Mouse (Mus musculus): ENCODE data around the gene Noct.

The Noct gene

GRCm38 (mm10) chr3:51230146-51230835 lies 6.0 kb downstream of the Noct start:
- no peak for DNase-seq (ENCODE audit: extremely low read depth, low read depth, low spot score)

DNA sequence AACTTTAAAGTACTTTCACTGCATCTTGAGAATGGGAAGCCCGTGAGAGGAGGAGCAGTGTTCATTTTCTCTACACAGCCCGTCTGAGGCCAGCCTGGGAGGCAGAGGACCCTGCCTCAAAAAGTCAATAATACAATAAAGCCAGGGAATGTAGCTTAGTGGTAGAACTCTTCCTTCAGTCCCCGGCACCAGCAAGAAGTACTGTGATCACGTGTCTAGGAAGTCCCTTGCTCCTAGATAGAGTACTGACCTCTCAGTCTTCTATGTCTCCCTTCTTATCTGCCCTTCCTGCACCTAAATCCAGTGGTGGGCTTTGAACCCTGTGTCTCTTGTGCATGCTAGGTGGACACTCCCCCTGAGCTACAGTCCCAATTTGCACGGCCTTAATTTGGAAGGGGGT lies 6.6 kb downstream of the Noct start:
- DNase-seq (ENCODE audit: extremely low read depth, low read depth, low spot score) = no peak

DNA sequence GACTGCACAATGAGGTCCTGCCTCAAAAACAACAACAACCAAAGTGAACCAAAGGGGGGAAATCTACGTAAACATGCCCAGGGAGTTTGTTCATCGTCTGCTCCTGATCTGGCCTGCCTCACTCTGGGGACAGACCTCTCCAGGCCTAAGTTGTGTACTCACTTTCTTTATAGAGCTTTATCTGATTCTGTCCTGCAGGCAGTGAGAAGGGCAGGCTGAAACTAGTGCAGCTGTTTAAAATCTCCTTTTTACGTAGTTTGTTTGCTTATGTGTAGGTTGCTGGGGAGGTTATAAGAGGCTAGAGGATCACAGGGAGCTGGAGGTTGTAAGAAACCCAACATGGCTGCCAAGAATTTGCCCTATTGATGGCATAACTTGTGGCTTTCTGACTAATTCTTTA lies 7.3 kb downstream of the Noct start:
- peak; percentile 90 for DNase-seq (ENCODE audit: extremely low read depth, low read depth, low spot score)

- DNase-seq (ENCODE audit: extremely low read depth, low read depth, low spot score) = peak; percentile 59
These were observed 8.1 kb downstream of the Noct start for GRCm38 (mm10) chr3:51232205-51232910.

DNA sequence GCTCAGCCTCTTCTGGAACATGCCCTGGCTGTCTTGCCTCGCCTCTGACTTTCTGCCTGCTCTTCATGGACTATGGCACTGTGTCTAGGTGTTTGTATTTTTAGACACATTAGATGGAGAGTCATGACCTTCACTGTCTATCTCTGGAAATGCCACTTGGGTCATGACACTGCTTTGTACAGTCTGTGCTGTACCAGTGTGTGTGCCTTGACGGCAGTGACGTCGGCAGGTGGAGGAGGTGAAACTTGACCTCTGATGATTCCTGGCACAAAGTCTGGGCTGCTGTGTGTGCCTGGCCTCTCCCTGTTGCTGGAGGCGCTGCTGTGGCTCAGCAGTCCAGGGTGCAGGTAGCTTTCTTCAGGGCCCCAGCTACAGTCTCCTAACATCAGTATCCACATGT lies 9.2 kb downstream of the Noct start:
- no peak for DNase-seq (ENCODE audit: extremely low read depth, low read depth, low spot score)

DNA sequence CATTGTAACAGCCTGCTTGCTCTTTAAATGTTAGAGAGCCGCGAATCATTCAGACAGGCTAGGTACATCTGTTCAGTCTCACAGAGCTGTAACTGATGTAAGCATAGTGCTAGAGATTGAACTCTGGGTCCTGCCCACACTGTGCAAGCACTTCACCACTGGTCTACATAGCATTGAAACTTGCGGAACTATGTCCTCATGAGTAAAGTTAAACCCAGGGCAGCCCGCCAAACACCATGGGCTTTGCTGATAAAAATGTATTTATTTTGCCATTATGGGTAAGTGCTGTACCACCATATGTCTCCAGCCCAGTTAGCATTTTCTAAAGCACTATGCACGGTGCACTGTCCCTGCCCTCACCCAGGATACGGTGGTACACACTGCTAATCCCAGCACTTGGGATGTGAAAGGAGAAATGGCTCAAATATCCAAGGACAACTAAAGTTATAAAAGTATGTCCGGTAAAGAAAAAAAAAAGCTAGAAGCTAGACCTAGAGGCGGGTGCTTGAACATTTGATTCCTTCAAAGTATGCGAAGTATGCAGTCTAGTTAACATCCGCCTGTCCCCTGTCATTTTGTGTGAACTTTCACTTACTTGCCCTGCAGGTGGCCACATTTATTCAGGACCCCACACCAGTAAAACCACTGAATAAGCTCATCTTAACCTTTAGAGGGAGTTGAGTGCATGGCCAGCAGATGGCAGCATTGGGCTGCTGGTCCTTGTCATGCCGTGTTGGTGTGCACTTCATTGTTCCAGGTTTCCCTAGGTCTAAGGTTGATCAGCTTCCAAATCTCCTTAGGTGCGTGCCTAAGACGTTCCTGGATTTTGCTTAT lies 9.9 kb downstream of the Noct start:
- DNase-seq (ENCODE audit: extremely low read depth, low read depth, low spot score) = peak; percentile 96

DNA sequence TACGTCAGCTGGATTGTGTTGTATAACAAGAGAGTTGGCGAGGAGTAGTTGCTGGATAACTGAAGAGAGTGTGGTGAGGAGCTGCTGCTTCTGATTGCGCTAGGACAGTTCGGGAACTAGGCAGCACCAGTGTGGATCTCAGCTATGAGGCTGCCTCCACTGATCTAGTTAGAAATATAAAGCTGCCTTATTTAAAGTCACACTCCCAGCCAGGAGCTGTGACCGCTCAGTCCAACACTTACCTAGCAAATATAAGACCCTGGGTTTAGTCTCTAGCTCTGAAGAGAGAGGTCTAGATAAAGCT lies 10.5 kb downstream of the Noct start:
- DNase-seq (ENCODE audit: extremely low read depth, low read depth, low spot score) = no peak

DNA sequence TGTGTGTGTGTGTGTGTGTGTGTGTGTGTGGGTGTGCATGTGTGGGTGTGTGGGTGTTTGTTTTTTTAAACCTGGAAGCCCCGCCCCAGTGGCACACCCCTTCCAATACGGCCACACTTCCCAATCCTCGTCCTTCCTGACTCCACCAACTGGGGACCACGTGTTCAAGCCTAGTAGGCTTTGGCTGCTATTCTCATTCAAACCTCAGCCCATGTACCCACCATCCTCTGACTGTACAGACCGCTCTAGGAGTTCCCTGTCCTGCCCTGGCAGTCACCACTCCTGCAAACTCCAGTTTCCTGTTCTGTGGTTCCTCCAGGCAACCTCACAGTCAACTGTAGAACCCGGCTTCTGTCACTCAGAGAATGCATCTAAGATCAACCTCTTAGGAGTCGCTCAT lies 14.3 kb downstream of the Noct start:
- no peak for DNase-seq (ENCODE audit: extremely low read depth, low read depth, low spot score)

- DNase-seq (ENCODE audit: extremely low read depth, low read depth, low spot score) = no peak
These were observed 15.3 kb downstream of the Noct start for GRCm38 (mm10) chr3:51239541-51239940.

DNA sequence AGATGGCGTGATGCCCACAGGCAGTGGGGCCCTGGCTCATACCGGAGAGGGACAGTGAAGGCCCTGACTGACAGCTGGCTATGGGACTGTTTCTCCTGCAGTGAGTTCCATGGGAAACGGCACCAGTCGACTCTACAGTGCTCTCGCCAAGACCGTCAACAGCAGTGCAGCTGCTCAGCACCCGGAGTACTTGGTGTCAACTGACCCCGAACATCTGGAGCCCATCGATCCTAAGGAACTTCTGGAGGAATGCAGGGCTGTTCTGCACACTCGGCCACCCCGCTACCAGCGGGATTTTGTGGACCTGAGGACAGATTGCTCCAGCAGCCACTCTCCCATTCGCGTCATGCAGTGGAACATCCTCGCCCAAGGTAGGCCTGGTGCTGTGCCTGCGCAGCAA lies 23.5 kb downstream of the Noct start:
- DNase-seq (ENCODE audit: extremely low read depth, low read depth, low spot score) = no peak

- no peak for DNase-seq (ENCODE audit: extremely low read depth, low read depth, low spot score)
These were observed 24.4 kb downstream of the Noct start for GRCm38 (mm10) chr3:51248600-51248999.

DNA sequence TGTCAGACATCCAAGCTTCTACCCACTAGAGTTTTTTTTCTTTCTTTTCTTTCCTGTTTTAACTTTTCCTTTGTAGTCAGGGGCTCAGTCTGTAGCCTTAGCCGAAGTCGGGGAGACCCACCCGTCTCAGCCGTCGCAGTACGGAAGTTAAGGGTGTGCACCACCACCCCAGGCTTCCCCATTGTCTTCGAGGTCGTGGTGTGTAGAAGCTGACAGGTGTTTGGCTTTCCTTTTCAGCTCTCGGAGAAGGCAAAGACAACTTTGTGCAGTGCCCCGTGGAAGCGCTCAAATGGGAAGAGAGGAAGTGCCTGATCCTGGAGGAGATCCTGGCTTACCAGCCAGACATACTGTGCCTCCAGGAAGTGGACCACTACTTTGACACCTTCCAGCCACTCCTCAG lies 25.2 kb downstream of the Noct start:
- DNase-seq (ENCODE audit: extremely low read depth, low read depth, low spot score) = no peak

- no peak for DNase-seq (ENCODE audit: extremely low read depth, low read depth, low spot score)
These were observed 25.6 kb downstream of the Noct start for GRCm38 (mm10) chr3:51249866-51250265.

- no peak for DNase-seq (ENCODE audit: extremely low read depth, low read depth, low spot score)
These were observed 26.8 kb downstream of the Noct start for GRCm38 (mm10) chr3:51251057-51251456.

DNA sequence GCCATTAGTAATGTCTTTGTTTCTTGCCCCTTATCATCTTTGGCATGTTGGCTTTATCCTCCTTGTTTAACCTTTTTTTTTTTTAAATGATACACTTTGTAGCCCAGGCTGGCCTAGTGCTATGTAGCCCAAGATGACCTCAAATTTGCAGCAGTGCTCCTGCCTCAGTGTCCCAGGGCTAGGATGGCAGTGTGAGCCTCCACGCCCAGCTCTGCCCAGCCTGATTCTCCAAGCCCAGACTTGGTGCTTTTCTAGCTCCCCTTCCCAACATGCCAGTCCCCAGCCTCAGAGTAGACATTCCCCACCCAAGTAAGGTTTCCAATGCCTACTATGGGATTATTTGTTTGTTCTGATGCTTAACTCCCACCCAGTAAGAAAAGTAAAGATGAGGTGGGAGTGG lies 28.0 kb downstream of the Noct start:
- no peak for DNase-seq (ENCODE audit: extremely low read depth, low read depth, low spot score)

- no peak for DNase-seq (ENCODE audit: extremely low read depth, low read depth, low spot score)
These were observed 28.6 kb downstream of the Noct start for GRCm38 (mm10) chr3:51252689-51253402.

DNA sequence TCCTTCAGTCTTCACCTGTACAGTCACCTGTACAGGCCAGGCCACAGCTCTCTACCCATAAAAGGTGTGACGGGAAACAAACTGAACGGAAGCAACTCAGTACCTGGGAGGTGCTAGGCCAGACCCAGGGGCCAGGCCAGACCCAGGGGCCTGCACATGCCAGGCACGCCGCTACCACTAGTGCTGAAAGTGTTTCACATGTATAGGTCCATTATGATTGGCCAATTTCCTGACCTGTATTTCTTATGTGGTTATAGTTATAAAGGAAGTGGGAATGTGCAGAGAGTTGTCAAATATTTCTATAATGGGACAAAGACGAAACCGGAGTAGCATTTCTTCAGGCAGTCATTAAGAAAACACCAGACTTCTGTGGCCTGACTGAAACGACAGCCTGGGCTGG lies 30.5 kb downstream of the Noct start:
- DNase-seq (ENCODE audit: extremely low read depth, low read depth, low spot score) = no peak

DNA sequence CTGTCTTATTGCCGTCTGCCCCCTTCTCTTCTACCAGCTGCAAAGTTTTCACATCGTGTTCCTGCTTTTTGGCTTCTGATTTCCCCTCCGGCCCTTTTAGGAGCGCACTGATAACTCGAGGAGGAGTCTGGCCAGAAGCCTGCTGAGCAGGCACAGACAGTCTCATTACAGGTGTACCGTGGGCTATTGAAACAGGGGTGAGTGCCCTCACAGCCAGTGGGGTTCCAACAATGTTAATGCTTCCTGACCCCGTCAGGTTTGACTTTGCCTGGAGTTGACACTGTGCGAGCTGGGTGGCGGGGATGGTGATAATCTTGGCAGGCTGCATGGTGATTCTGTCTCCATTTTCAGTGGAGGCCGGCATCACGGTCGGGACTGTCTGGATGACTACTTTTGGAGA lies 32.2 kb downstream of the Noct start:
- DNase-seq (ENCODE audit: extremely low read depth, low read depth, low spot score) = no peak

DNA sequence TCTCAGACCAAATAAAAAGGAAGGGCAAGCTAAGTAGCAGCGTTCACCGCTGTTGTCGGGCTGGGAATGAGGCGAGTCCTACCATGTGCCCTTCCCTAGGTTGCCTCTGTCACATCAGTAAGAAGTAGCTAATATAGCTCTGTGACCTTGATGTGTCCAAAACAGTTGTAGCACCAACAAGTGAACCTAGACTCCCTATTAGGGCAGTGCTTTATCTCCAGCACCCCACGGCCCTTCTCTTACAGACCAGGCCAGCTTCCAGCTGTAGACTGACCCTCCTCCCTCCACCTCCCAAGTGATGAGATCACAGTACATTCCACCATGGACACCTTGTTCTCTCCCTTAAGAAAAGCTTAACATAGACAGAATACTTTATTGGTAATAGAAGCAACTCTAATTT lies 33.8 kb downstream of the Noct start:
- DNase-seq (ENCODE audit: extremely low read depth, low read depth, low spot score) = no peak

DNA sequence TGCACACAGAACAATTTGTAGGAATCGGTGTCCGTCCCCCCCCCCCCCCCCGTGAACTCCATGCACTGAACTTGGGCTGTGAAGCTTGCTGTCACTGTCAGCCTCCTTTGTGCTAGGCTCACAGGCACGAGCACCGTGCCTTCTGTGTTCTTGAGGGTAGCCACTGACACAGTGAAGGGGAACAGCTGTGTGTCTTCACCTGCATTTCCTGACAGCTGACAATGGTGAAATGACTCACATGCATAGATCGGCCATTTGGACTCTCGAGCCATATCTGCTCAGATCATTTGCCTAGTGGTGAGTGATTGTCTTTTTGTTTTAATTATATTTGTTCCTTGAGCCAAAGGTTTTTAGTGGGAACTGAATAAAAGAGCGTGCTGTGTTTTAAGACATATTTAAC lies 38.7 kb downstream of the Noct start:
- DNase-seq (ENCODE audit: extremely low read depth, low read depth, low spot score) = no peak

DNA sequence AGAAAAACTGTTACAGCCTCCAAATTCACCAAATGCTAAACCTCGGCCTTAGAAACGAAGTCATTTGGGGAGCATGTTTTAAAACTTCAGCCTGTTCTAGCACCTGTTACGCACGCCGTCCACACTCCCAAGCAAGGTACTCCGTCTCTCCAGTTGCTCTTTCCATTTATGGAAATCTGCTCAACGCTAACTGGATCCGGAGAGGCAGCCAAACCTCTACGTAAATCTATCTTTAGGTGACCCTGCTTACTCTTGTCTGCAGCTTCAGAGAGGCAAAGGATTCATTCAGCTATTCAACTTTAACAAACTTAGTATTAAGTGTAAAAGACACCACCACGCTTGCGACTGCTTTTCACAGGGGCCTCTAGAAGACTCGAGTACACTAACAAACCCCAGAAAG lies 44.2 kb downstream of the Noct start:
- no peak for DNase-seq (ENCODE audit: extremely low read depth, low read depth, low spot score)
